Mouse (Mus musculus): Measurements from ENCODE around the gene Nup210l. TPM values are rescaled to one million over a fixed set of nuclear protein-coding genes. Genes with fewer than 3 reads are reported as not detected.

The Nup210l gene
- polyA plus RNA-seq, 1 experiment from 2014 or later: 0.40 TPM

- Histone ChIP-seq H3K4me1 (replicated peaks) (no peaks in the 10 kb centered on the region), H3K36me3 (no peaks in the 10 kb centered on the region), H3K27ac (ENCODE audit: poor library complexity, severe bottlenecking) (no peak overlapping the region), H3K9ac (no peak overlapping the region), H3K9me3 (replicated peaks) (no peaks in the 10 kb centered on the region), H3K27me3 (replicated peaks) (no peaks in the 10 kb centered on the region), H3K4me3 (no peak overlapping the region), H3K4me2 (no peak overlapping the region)
- WGBS: 76% methylated on average over 3 of the region's 3 CpGs
- ATAC-seq (ENCODE audit: insufficient number of reproducible peaks, low FRiP score): no peak
These were observed 28.8 kb downstream of the Nup210l start for GRCm38 (mm10) chr3:90132745-90133144.

DNA sequence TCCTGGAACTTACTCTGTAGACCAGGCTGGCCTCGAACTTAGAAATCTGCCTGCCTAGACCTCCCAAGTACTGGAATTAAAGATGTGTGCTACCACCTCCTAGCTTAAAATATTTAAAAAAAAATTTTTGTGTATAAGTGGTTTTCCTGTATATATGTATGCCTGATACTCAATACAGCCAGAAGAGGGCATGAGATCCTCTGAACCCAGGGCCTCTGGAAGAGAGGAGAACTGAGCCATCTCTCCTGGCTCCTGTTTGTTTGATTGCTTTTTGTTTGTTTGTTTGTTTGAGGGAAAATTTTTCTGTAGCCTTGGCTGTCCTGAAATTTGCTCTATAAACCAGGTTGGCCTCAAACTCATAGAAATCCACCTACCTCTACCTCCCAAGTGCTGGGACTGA lies 29.4 kb downstream of the Nup210l start:
- Histone ChIP-seq H3K9ac (no peak overlapping the region), H3K9me3 (replicated peaks) (no peaks in the 10 kb centered on the region), H3K36me3 (no peaks in the 10 kb centered on the region), H3K4me2 (no peak overlapping the region), H3K27ac (ENCODE audit: poor library complexity, severe bottlenecking) (no peak overlapping the region), H3K4me1 (replicated peaks) (no peaks in the 10 kb centered on the region), H3K27me3 (replicated peaks) (no peaks in the 10 kb centered on the region), H3K4me3 (no peak overlapping the region)
- ATAC-seq (ENCODE audit: insufficient number of reproducible peaks, low FRiP score): no peak
- WGBS: 77% methylated on average over 1 of the region's 1 CpGs

DNA sequence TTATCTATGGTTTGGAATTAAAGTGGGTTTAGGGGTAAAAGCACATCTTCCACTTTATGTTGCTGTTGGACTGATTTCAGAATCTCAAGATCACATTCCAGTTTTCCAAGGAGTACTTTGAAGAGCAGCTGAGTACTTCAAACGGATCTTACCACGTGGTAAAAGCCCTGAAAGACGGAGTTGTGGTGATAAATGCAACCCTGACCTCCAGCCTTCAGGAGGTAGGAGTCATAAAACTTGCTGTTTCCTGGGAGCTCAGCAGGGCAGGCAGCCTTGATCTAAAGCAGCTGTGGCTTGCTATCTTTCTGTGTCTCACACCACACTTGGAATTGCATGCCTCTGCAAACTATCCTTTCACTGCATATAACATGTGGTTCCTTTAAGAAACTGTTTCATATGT lies 30.6 kb downstream of the Nup210l start:
- no peak overlapping the region for H3K4me3 ChIP-seq
- H3K36me3 ChIP-seq: no peaks in the 10 kb centered on the region
- no peaks in the 10 kb centered on the region for H3K4me1 ChIP-seq (replicated peaks)
- no peaks in the 10 kb centered on the region for H3K9me3 ChIP-seq (replicated peaks)
- H3K9ac ChIP-seq: no peak overlapping the region
- H3K27ac ChIP-seq (ENCODE audit: poor library complexity, severe bottlenecking): no peak overlapping the region
- WGBS: 36% methylated on average over 3 of the region's 3 CpGs
- H3K27me3 ChIP-seq (replicated peaks): no peaks in the 10 kb centered on the region
- ATAC-seq (ENCODE audit: insufficient number of reproducible peaks, low FRiP score): no peak
- no peak overlapping the region for H3K4me2 ChIP-seq

DNA sequence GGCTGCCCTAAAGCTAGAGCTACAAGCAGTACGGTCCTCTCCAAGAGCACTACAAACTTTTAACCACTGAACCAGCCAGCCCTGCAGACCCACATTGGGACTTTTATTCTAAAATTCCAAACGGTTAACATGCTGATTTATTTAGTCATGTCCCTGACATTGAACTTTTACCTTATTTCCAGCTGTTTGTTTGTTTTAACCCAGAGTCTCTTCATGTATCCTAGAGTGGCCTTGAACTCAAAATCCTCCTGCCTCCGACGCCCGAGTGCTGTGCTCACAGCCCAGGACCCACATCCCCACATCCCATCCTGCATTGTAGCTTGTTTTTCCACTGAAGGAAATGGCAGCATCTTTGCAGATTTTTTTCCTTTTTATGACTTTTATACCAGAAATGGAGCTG lies 31.1 kb downstream of the Nup210l start:
- Histone ChIP-seq H3K4me2 (no peak overlapping the region), H3K4me1 (replicated peaks) (no peaks in the 10 kb centered on the region), H3K36me3 (no peaks in the 10 kb centered on the region), H3K9me3 (replicated peaks) (no peaks in the 10 kb centered on the region), H3K27me3 (replicated peaks) (no peaks in the 10 kb centered on the region), H3K4me3 (no peak overlapping the region), H3K27ac (ENCODE audit: poor library complexity, severe bottlenecking) (no peak overlapping the region), H3K9ac (no peak overlapping the region)
- WGBS: 80% methylated on average over 5 of the region's 5 CpGs
- no peak for ATAC-seq (ENCODE audit: insufficient number of reproducible peaks, low FRiP score)

- 35% methylated on average over 13 of the region's 13 CpGs for WGBS
- no peak for ATAC-seq (ENCODE audit: insufficient number of reproducible peaks, low FRiP score)
These were observed 32.7 kb downstream of the Nup210l start for GRCm38 (mm10) chr3:90136660-90137059.

DNA sequence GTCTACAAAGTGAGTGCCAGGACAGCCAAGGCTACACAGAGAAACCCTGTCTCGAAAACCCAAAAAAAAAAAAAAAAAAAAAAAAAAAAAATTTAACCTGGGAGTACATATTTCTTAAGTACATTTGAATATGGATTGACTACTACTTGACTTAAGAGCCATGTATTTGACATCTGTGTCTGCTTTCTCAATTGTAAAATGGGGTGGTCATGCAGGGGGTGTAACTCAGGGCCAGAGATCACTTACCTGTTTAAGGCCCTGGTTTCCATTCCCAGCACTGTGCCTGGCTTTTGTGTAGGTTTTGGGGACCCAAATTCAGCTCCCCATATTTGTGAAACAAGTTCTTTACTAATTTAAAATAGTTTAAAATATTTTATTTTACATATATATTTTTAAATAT lies 33.7 kb downstream of the Nup210l start:
- H3K4me1 ChIP-seq (replicated peaks): no peaks in the 10 kb centered on the region
- H3K9me3 ChIP-seq (replicated peaks): no peaks in the 10 kb centered on the region
- no peak overlapping the region for H3K9ac ChIP-seq
- H3K4me2 ChIP-seq: no peak overlapping the region
- 80% methylated on average over 1 of the region's 1 CpGs for WGBS
- no peaks in the 10 kb centered on the region for H3K27me3 ChIP-seq (replicated peaks)
- no peak overlapping the region for H3K4me3 ChIP-seq
- no peak overlapping the region for H3K27ac ChIP-seq (ENCODE audit: poor library complexity, severe bottlenecking)
- no peak for ATAC-seq (ENCODE audit: insufficient number of reproducible peaks, low FRiP score)
- no peaks in the 10 kb centered on the region for H3K36me3 ChIP-seq

More at GRCm38 (mm10) chr3:90136660-90137059, 32.7 kb downstream of the Nup210l start:
- H3K27ac ChIP-seq (ENCODE audit: poor library complexity, severe bottlenecking): no peak overlapping the region
- H3K9me3 ChIP-seq (replicated peaks): no peaks in the 10 kb centered on the region
- H3K36me3 ChIP-seq: no peaks in the 10 kb centered on the region
- no peak overlapping the region for H3K4me2 ChIP-seq
- no peaks in the 10 kb centered on the region for H3K27me3 ChIP-seq (replicated peaks)
- no peak overlapping the region for H3K9ac ChIP-seq
- no peaks in the 10 kb centered on the region for H3K4me1 ChIP-seq (replicated peaks)
- H3K4me3 ChIP-seq: no peak overlapping the region

- Histone ChIP-seq H3K9me3 (replicated peaks) (no peaks in the 10 kb centered on the region), H3K4me3 (no peak overlapping the region), H3K36me3 (no peaks in the 10 kb centered on the region), H3K27me3 (replicated peaks) (no peaks in the 10 kb centered on the region), H3K4me2 (no peak overlapping the region), H3K27ac (ENCODE audit: poor library complexity, severe bottlenecking) (no peak overlapping the region), H3K4me1 (replicated peaks) (no peaks in the 10 kb centered on the region), H3K9ac (no peak overlapping the region)
- WGBS: 87% methylated on average over 3 of the region's 3 CpGs
- no peak for ATAC-seq (ENCODE audit: insufficient number of reproducible peaks, low FRiP score)
These were observed 36.0 kb downstream of the Nup210l start for GRCm38 (mm10) chr3:90139962-90140361.

GRCm38 (mm10) chr3:90145461-90145860 lies 41.5 kb downstream of the Nup210l start:
- Histone ChIP-seq H3K27ac (ENCODE audit: poor library complexity, severe bottlenecking) (no peak overlapping the region), H3K9ac (no peak overlapping the region), H3K4me1 (replicated peaks) (no peaks in the 10 kb centered on the region), H3K4me2 (no peak overlapping the region), H3K4me3 (no peak overlapping the region), H3K9me3 (replicated peaks) (no peaks in the 10 kb centered on the region), H3K36me3 (no peaks in the 10 kb centered on the region), H3K27me3 (replicated peaks) (no peaks in the 10 kb centered on the region)
- ATAC-seq (ENCODE audit: insufficient number of reproducible peaks, low FRiP score): no peak
- 76% methylated on average over 3 of the region's 3 CpGs for WGBS

GRCm38 (mm10) chr3:90146651-90147050 lies 42.7 kb downstream of the Nup210l start:
- Histone ChIP-seq H3K9ac (no peak overlapping the region), H3K4me3 (no peak overlapping the region), H3K4me1 (replicated peaks) (no peaks in the 10 kb centered on the region), H3K9me3 (replicated peaks) (no peaks in the 10 kb centered on the region), H3K27me3 (replicated peaks) (no peaks in the 10 kb centered on the region), H3K4me2 (no peak overlapping the region), H3K27ac (ENCODE audit: poor library complexity, severe bottlenecking) (no peak overlapping the region), H3K36me3 (no peaks in the 10 kb centered on the region)
- WGBS: 92% methylated on average over 1 of the region's 1 CpGs
- ATAC-seq (ENCODE audit: insufficient number of reproducible peaks, low FRiP score): no peak

DNA sequence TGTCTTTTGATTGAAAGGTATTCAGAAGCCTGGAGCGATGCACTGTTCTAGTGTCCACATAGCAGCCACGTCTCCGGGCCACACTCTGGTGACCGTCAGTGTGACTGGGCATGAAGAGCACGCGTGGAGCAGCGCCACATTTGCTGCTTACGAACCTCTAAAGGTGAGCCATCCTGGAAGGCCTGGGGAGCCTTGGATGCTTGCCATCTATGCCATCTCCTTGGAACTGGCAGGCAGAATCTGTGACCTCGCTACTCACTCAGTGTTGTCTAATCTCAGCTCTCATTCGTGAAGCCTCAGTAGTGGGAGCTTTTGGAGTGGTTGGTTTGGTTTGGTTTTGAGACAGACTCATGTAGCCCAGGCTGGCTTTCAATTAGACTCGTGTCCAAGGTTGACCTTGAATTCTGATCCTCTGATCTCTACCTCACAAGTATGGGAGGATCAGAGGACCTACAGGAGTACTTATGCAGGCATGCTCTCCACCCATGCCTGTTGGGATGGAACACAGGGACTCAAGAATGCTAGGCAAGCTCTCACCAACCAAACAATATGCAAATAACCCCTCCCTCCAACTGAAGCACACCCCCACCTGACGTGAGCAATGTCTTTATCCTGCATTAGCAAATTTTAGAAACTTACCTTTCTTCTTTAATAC lies 47.3 kb downstream of the Nup210l start:
- H3K36me3 ChIP-seq: no peaks in the 10 kb centered on the region
- no peak overlapping the region for H3K27ac ChIP-seq (ENCODE audit: poor library complexity, severe bottlenecking)
- H3K9me3 ChIP-seq (replicated peaks): no peaks in the 10 kb centered on the region
- no peaks in the 10 kb centered on the region for H3K27me3 ChIP-seq (replicated peaks)
- no peak overlapping the region for H3K9ac ChIP-seq
- H3K4me3 ChIP-seq: no peak overlapping the region
- no peak overlapping the region for H3K4me2 ChIP-seq
- H3K4me1 ChIP-seq (replicated peaks): no peaks in the 10 kb centered on the region
- no peak for ATAC-seq (ENCODE audit: insufficient number of reproducible peaks, low FRiP score)
- 87% methylated on average over 12 of the region's 12 CpGs for WGBS

DNA sequence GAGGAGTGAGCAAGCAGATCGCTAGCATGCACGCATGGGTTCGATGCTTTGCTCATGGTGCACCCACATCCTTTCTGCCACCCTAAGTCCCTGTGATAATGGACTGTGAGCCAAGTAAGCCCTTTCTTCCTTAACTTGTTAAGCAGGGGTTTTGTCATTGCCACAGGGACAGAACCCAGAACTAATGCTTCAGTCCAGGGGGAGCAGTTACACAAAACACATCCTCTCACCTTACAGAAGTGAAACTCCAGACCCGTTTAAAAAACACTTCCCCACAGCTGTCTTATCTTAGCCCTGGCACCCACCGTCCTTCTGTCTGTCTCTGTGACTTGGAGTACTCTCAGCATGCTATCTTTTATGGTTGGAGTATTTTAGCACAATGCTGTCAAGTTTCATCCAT lies 52.1 kb downstream of the Nup210l start:
- H3K36me3 ChIP-seq: no peaks in the 10 kb centered on the region
- no peak overlapping the region for H3K4me2 ChIP-seq
- H3K9me3 ChIP-seq (replicated peaks): no peaks in the 10 kb centered on the region
- no peak overlapping the region for H3K27ac ChIP-seq (ENCODE audit: poor library complexity, severe bottlenecking)
- no peak overlapping the region for H3K4me3 ChIP-seq
- WGBS: 50% methylated on average over 5 of the region's 5 CpGs
- H3K9ac ChIP-seq: no peak overlapping the region
- H3K27me3 ChIP-seq (replicated peaks): no peaks in the 10 kb centered on the region
- no peak for ATAC-seq (ENCODE audit: insufficient number of reproducible peaks, low FRiP score)
- no peaks in the 10 kb centered on the region for H3K4me1 ChIP-seq (replicated peaks)

- no peaks in the 10 kb centered on the region for H3K9me3 ChIP-seq (replicated peaks)
- H3K36me3 ChIP-seq: no peaks in the 10 kb centered on the region
- H3K4me1 ChIP-seq (replicated peaks): no peaks in the 10 kb centered on the region
- H3K9ac ChIP-seq: no peak overlapping the region
- no peak overlapping the region for H3K4me2 ChIP-seq
- no peak overlapping the region for H3K4me3 ChIP-seq
- no peak for ATAC-seq (ENCODE audit: insufficient number of reproducible peaks, low FRiP score)
- H3K27me3 ChIP-seq (replicated peaks): no peaks in the 10 kb centered on the region
- 86% methylated on average over 9 of the region's 9 CpGs for WGBS
- no peak overlapping the region for H3K27ac ChIP-seq (ENCODE audit: poor library complexity, severe bottlenecking)
These were observed 55.8 kb downstream of the Nup210l start for GRCm38 (mm10) chr3:90159757-90160156.
